Mouse (Mus musculus) yolk sac, embryonic 10.5 days (tissue): ENCODE results near the gene Tmem43.
A peak's percentile ranks its signal among the peaks of the same experiment; 100 is the strongest.

Experiments
- DNase-seq: peaks from one replicate; pipeline ENCODE4 v3.0.0-alpha.2; 2017; ENCODE audit warnings: low spot score

Gene Tmem43

GRCm38 (mm10) chr6:91489872-91490271, 16.4 kb downstream of the Tmem43 start:
- no peak for DNase-seq

- peak; percentile 72 for DNase-seq
Measured at GRCm38 (mm10) chr6:91491004-91491403, 17.5 kb downstream of the Tmem43 start.

DNA sequence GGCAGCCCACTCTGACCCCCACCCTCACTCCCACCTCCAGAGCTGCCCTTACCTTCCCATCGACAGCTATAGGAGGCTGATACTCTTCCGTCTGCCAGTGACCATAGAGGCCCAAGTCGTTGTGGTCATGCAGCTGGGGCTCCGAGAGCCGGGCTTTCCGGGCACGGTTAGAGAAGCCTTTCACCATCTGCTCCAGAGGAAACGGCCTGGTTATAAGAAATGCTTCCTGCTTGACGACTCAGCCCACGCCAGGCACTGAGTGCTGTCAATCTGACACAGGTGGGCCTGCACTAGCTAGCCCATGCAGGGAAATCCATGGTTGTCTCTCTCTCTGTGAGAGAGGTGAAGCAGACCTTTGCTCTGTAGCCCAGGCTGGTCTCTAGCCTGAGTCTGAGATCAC, 19.6 kb downstream of the Tmem43 start:
- DNase-seq, result no peak

- DNase-seq, result peak; percentile 22
Measured at GRCm38 (mm10) chr6:91494526-91494925, 21.0 kb downstream of the Tmem43 start.

GRCm38 (mm10) chr6:91503302-91503701, 29.8 kb downstream of the Tmem43 start:
- DNase-seq, result no peak

- DNase-seq, result no peak
Measured at GRCm38 (mm10) chr6:91506036-91506435, 32.5 kb downstream of the Tmem43 start.

DNA sequence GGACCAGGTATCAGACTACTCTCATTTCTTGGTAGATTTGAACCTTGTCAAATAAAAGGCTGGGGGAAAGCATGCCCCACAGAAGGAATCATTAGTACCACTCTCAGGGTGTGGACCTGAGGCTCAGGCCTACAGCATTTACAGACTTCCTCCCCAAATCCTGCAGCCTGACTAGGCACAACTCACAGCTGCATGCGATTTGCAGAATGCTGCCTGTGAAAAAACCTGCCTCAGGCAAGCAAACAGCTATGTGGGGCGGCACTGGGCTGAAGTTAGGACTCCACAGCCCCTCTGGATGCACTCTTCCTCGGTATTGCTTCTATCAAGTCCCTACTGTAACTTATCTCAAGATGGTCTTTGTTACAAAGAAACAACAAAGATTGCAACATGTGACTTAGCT, 34.5 kb downstream of the Tmem43 start:
- no peak for DNase-seq

DNA sequence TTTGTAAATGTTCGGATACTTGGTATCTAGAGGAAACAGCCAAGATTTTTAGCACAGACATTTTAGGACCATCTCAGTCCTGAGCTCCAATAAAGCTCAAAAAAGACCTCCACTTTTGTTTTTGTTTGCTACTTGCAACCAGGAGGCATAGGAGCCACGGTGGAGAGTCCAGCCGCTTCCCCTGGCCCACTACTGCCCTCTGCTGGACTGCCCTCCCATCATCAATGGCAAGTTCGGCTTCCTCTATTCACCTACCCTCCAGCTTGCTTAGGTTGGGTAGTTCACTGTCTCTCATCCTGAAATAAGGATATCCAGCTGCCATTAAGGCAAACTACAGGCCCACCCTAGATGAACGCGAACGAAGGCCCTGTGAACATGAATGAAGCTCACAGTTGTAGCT, 35.8 kb downstream of the Tmem43 start:
- peak; percentile 49 for DNase-seq

DNA sequence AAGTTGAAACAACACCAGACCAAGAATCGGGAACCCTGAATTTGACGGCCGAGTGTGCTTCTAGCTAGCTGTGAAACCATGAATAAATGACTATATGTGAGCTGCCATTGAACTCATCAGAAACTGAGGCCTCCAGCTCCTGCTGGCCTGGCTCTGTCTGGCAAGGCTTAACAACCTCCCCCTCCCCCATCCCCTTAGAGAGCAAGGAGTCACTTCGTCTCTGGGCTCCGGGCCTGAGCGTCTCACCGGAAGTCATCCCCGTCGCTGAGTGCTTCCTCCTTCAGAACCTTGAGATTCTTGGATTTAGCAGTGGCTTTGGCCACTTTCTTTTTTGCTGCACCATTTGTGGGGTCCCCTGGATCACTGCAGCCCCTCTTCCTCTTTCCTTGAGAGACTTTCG, 36.7 kb downstream of the Tmem43 start:
- no peak for DNase-seq

- DNase-seq, result no peak
Measured at GRCm38 (mm10) chr6:91514135-91514534, 40.6 kb downstream of the Tmem43 start.

DNA sequence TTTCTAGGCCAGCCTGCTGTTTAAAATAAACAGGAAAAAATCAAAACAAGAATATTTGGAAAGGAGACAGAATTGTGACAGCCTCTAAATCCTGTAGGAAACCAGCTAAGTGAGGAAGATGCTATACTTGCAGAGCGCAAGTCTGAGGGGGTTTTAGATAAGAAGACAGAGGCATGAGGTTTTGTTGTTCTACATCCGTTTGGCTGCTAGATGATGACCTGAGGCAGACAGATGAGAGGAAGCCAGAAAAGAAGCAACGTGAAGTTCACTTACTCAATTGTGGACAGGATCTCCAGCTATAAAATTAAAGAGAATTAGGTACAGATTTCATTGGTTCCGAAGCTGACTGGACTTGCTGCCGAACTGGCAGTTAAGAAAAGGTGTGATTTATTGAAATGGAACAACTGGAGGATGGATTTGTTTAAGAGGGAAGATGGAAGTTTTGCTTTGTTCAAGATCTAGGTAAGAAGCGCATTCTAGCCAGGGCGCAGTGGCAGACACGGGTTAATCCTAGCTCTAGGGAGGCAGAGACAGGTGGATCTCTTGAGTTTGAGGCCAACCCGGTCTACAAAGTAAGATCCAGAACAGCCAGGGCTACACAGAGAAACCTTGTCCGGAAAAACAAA, 41.3 kb downstream of the Tmem43 start:
- no peak for DNase-seq

GRCm38 (mm10) chr6:91515545-91516449, 42.3 kb downstream of the Tmem43 start, which contains the start of the genes Xpc and Lsm3:
TSS of gene Xpc (minus strand) at chr6:91515888.
TSS of gene Lsm3 (plus strand) at chr6:91515928.
- DNase-seq, result peak; percentile 97

GRCm38 (mm10) chr6:91518454-91519020, 45.0 kb downstream of the Tmem43 start:
- no peak for DNase-seq

DNA sequence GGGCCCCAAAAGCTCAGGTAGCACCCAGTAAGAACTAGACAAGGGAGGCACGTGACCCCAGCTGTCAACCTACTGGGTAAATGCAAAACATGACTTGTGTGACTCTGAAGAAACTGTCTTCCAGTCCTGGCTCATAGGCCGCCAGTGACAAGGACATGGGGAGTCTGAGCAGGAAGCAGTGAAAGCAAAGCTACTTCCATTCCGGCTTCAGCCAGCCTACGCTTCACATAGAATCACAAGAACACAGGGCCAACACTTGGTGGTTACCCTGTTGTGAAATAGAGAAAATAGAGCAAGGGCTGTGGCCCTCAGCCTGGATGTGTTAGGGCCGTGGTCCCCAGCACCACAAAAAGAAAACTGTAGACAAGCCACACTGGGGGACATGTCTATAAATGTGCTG, 49.3 kb downstream of the Tmem43 start:
- DNase-seq, result no peak

GRCm38 (mm10) chr6:91525544-91525943, 52.0 kb downstream of the Tmem43 start:
- DNase-seq, result no peak

GRCm38 (mm10) chr6:91527227-91527860, 53.8 kb downstream of the Tmem43 start:
- peak; percentile 29 for DNase-seq

- DNase-seq, result no peak
Measured at GRCm38 (mm10) chr6:91528265-91528664, 54.8 kb downstream of the Tmem43 start.

DNA sequence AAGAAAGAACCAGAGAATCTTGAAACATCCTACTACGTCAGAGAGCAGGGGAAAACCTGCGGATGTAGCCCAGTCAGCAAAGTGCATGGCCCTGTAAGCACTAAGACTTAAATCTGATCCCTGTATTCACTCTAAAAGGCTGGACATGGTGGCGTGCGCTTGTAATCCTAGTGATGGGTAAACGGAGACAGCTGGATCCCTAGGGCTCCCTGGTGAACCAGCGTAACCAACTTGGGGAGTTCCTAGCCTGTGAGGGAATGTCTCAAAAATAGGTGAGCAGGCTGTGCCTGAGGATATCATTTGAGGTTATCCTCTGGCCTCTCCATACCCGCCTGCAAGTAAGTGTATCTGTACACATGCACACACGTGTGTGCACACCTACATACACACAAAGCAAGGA, 57.2 kb downstream of the Tmem43 start:
- no peak for DNase-seq

GRCm38 (mm10) chr6:91531276-91531675, 57.8 kb downstream of the Tmem43 start:
- DNase-seq, result no peak

GRCm38 (mm10) chr6:91532661-91533060, 59.2 kb downstream of the Tmem43 start:
- no peak for DNase-seq

GRCm38 (mm10) chr6:91533359-91533758, 59.9 kb downstream of the Tmem43 start:
- peak; percentile 35 for DNase-seq

- no peak for DNase-seq
Measured at GRCm38 (mm10) chr6:91533771-91534170, 60.3 kb downstream of the Tmem43 start.
